Mouse (Mus musculus) E14TG2a.4 (cell line): ENCODE data around the gene Padi6.

Source experiments
- CTCF ChIP-seq: conservative IDR thresholded peaks from 2 replicates; pipeline ENCODE4 v1.5.1; 2014; ENCODE audit warnings: low read length
- NANOG ChIP-seq: IDR thresholded peaks from 2 replicates; pipeline ENCODE4 v1.6.1; 2014; ENCODE audit warnings: borderline replicate concordance, low read length, mixed read lengths
- POU5F1 ChIP-seq: IDR thresholded peaks from 2 replicates; pipeline ENCODE4 v1.6.1; 2014; ENCODE audit warnings: low read length, borderline replicate concordance

GRCm38 (mm10) chr4:140763158-140763557 is 20.7 kb upstream of the Padi6 start:
- peak; percentile 62 for TF ChIP-seq CTCF
- TF ChIP-seq POU5F1 = no peak
- no peak for TF ChIP-seq NANOG
